Mouse (Mus musculus) forebrain, embryonic 13.5 days (tissue): ENCODE measurements around the gene Mup12. TPM values are rescaled to one million over a fixed set of nuclear protein-coding genes. Genes with fewer than 3 reads are reported as not detected.
"Not testable (repeated sequence)": the region's sequence is repeated elsewhere in the genome, so short reads cannot be mapped to it uniquely, and the experiment has no call there.

Source experiments
- ATAC-seq: fragments of 200-750 bp; cut with Nextera tagmentation; 2 replicates; pipeline ENCODE4 v1.8.0; 2017
- H3K27ac ChIP-seq: fragments of 300-500 bp; sonication (generic); 2 replicates; pipeline ENCODE4 v1.5.1; 2015; ENCODE audit warnings: inconsistent platforms, mild to moderate bottlenecking, moderate library complexity
- H3K27me3 ChIP-seq: fragments of 300-500 bp; sonication (generic); 2 replicates; pipeline ENCODE4 v1.6.1; 2015; ENCODE audit warnings: mild to moderate bottlenecking, inconsistent platforms
- H3K36me3 ChIP-seq: fragments of 300-500 bp; sonication (generic); 2 replicates; pipeline ENCODE4 v1.6.1; 2015; ENCODE audit warnings: mild to moderate bottlenecking, inconsistent platforms; ENCODE audit not compliant: poor library complexity, severe bottlenecking
- H3K4me1 ChIP-seq: fragments of 300-500 bp; sonication (generic); 2 replicates; pipeline ENCODE4 v1.6.1; 2015; ENCODE audit warnings: inconsistent platforms
- H3K4me2 ChIP-seq: fragments of 300-500 bp; sonication (generic); 2 replicates; pipeline ENCODE4 v1.6.1; 2015; ENCODE audit warnings: inconsistent platforms, mild to moderate bottlenecking, moderate library complexity
- H3K4me3 ChIP-seq: fragments of 300-500 bp; sonication (generic); 2 replicates; pipeline ENCODE4 v1.5.1; 2015; ENCODE audit warnings: mild to moderate bottlenecking, inconsistent platforms
- H3K9ac ChIP-seq: fragments of 300-500 bp; sonication (generic); 2 replicates; pipeline ENCODE4 v1.6.1; 2015; ENCODE audit warnings: mild to moderate bottlenecking, inconsistent platforms
- H3K9me3 ChIP-seq: fragments of 300-500 bp; sonication (generic); replicated peaks from 2 replicates; pipeline ENCODE4 v1.6.1; 2016; ENCODE audit warnings: inconsistent platforms
- WGBS: fragments of 180-500 bp; shearing (Covaris S2); methylation state at CpG from one replicate; pipeline ENCODE4 v1.1.7; 2015; 5-methylcytosine and 5-hydroxymethylcytosine counted together
- polyA plus RNA-seq: library from polyadenylated mRNA; unstranded; fragments of >200 nt; fragmentation: Nextera tagmentation; extraction: Ambion mirVana; gene quantifications from 2 replicates; pipeline ENCODE4 v1.2.1, GENCODE M21; 2015

Gene Mup12
- polyA plus RNA-seq = not detected in 2 replicates

GRCm38 (mm10) chr4:60741226-60741625, at the start of gene Mup12:
Gene Mup12, minus strand, starts transcription at chr4:60741326.
- H3K4me3 ChIP-seq, H3K9ac ChIP-seq, H3K36me3 ChIP-seq, H3K27me3 ChIP-seq, H3K27ac ChIP-seq, H3K4me1 ChIP-seq, H3K9me3 ChIP-seq, ATAC-seq, H3K4me2 ChIP-seq: not testable (repeated sequence)
- 93% methylated on average over 3 of the region's 4 CpGs for WGBS

Other genes with a start within 250 kb of the Mup12 start
- gene Mup1, start 239.4 kb downstream of the Mup12 start, polyA plus RNA-seq = not detected in 2 replicates
- not detected in 2 replicates for gene Mup10, start 159.1 kb downstream of the Mup12 start, polyA plus RNA-seq
- gene Mup11, start 78.9 kb downstream of the Mup12 start, polyA plus RNA-seq = not detected in 2 replicates
- not detected in 2 replicates for gene Mup22, start 80.1 kb upstream of the Mup12 start, polyA plus RNA-seq